Mouse (Mus musculus) hindbrain, embryonic 12.5 days (tissue): ENCODE measurements around the gene Sh3pxd2b. TPM values are rescaled to one million over a fixed set of nuclear protein-coding genes. Genes with fewer than 3 reads are reported as not detected.
"Not testable (repeated sequence)": the region's sequence is repeated elsewhere in the genome, so short reads cannot be mapped to it uniquely, and the experiment has no call there.

Source experiments
- ATAC-seq: fragments of 200-750 bp; cut with Nextera tagmentation; 2 replicates; pipeline ENCODE4 v1.8.0; 2017; ENCODE audit warnings: moderate TSS enrichment; ENCODE audit not compliant: low FRiP score
- H3K27ac ChIP-seq: fragments of 300-500 bp; sonication (generic); 2 replicates; pipeline ENCODE4 v1.5.1; 2016; ENCODE audit warnings: mild to moderate bottlenecking
- H3K27me3 ChIP-seq: fragments of 300-500 bp; sonication (generic); 2 replicates; pipeline ENCODE4 v1.6.1; 2016; ENCODE audit warnings: mild to moderate bottlenecking
- H3K36me3 ChIP-seq: fragments of 300-500 bp; sonication (generic); 2 replicates; pipeline ENCODE4 v1.6.1; 2016; ENCODE audit warnings: mild to moderate bottlenecking
- H3K4me1 ChIP-seq: fragments of 300-500 bp; sonication (generic); 2 replicates; pipeline ENCODE4 v1.6.1; 2016
- H3K4me2 ChIP-seq: fragments of 300-500 bp; sonication (generic); replicated peaks from 2 replicates; pipeline ENCODE4 v1.6.1; 2016; ENCODE audit warnings: mild to moderate bottlenecking
- H3K4me3 ChIP-seq: fragments of 300-500 bp; sonication (generic); 2 replicates; pipeline ENCODE4 v1.5.1; 2016; ENCODE audit warnings: mild to moderate bottlenecking
- H3K9ac ChIP-seq: fragments of 300-500 bp; sonication (generic); 2 replicates; pipeline ENCODE4 v1.6.1; 2016; ENCODE audit warnings: mild to moderate bottlenecking, moderate library complexity
- H3K9me3 ChIP-seq: fragments of 300-500 bp; sonication (generic); replicated peaks from 2 replicates; pipeline ENCODE4 v1.6.1; 2016; ENCODE audit warnings: mild to moderate bottlenecking
- WGBS: fragments of 180-500 bp; shearing (Covaris S2); methylation state at CpG from one replicate; pipeline ENCODE4 v1.1.7; 2016; 5-methylcytosine and 5-hydroxymethylcytosine counted together
- polyA plus RNA-seq: library from polyadenylated mRNA; unstranded; fragments of >200 nt; fragmentation: Nextera tagmentation; extraction: Ambion mirVana; gene quantifications from 2 replicates; pipeline ENCODE4 v1.2.1, GENCODE M21; 2016

The Sh3pxd2b gene
- polyA plus RNA-seq: 29.5 and 31.7 TPM in 2 replicates

- Histone ChIP-seq H3K27ac (peak within 1 kb of the TSS; percentile 85), H3K9me3 (no peaks in the 10 kb centered on the region), H3K27me3 (no peaks in the 10 kb centered on the region), H3K4me1 (peaks cover 26% of the 10 kb centered on the region), H3K4me3 (peak within 1 kb of the TSS; percentile 73), H3K4me2 (peak within 1 kb of the TSS; percentile 85), H3K36me3 (peaks cover 25% of the 10 kb centered on the region), H3K9ac (peak within 1 kb of the TSS; percentile 95)
- WGBS: under 1% methylated on average over 69 of the region's 86 CpGs
- ATAC-seq: peak; percentile 73
Observed at GRCm38 (mm10) chr11:32347607-32348432, at the start of gene Sh3pxd2b. Gene Sh3pxd2b, plus strand, starts transcription at chr11:32347820.

- WGBS: 97% methylated on average over 1 of the region's 1 CpGs
- Histone ChIP-seq H3K9me3 (no peaks in the 10 kb centered on the region), H3K4me2 (no peak overlapping the region), H3K4me3 (no peak overlapping the region), H3K27ac (no peak overlapping the region), H3K4me1 (no peaks in the 10 kb centered on the region), H3K36me3 (no peaks in the 10 kb centered on the region), H3K27me3 (peaks cover 13% of the 10 kb centered on the region), H3K9ac (no peak overlapping the region)
- ATAC-seq: no peak
Observed at GRCm38 (mm10) chr11:32297866-32298531, 49.6 kb upstream of the Sh3pxd2b start.

GRCm38 (mm10) chr11:32298532-32298918, 49.1 kb upstream of the Sh3pxd2b start:
- Histone ChIP-seq H3K36me3 (no peaks in the 10 kb centered on the region), H3K27me3 (peaks cover 13% of the 10 kb centered on the region), H3K4me1 (no peaks in the 10 kb centered on the region), H3K9ac (no peak overlapping the region), H3K27ac (no peak overlapping the region), H3K4me2 (no peak overlapping the region), H3K9me3 (no peaks in the 10 kb centered on the region), H3K4me3 (no peak overlapping the region)
- 92% methylated on average over 2 of the region's 2 CpGs for WGBS
- ATAC-seq: no peak

GRCm38 (mm10) chr11:32299865-32300264, 47.8 kb upstream of the Sh3pxd2b start, which contains the start of gene Hbq1a:
Gene Hbq1a, plus strand, starts transcription at chr11:32300069.
- 11% methylated on average over 16 of the region's 16 CpGs for WGBS
- peak within 1 kb of the TSS; percentile 24 for H3K4me3 ChIP-seq

DNA sequence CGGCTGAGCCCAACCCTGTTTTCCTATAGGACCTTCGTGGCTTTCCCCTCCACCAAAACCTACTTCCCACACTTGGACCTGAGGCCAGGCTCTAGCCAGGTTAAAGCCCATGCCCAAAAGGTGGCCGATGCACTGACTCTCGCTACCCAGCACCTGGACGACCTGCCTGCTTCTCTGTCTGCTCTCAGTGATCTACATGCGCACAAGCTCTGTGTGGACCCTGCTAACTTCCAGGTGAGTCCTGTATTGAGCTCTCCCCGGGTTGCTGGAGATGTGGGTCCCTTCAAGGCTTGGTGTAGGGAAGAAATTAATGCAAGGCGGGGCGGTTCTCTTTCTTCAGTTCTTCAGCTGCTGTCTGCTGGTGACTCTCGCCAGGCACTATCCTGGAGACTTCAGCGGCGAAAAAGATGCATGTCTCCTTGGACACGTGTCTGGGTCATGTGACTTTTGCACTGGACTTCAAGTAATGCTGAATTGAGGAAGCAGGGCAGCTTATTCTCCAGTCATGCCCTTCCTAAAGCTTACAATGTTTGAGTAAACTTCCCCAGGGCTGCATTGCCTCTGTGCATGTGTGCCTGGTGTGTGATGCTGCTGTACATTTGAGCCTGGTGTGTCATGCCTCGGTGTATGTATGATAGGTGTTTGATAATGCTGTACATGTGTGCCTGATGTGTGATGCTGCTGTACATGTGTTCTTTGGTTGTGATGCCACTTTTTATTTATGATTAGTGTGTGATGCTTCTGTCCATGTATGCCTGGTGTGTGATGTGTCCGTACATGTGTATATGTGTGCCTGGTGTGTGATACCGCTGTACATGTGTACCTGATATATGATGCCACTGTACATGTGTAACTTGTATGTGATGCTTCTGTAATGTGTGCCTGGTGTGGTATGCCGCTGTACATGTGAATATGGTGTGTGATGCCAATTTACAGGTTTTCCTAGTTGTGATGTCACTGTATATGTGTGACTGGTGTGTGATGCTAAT, 47.0 kb upstream of the Sh3pxd2b start:
- H3K36me3 ChIP-seq: no peaks in the 10 kb centered on the region
- H3K27ac ChIP-seq: no peak overlapping the region
- H3K9me3 ChIP-seq: no peaks in the 10 kb centered on the region
- WGBS: 55% methylated on average over 14 of the region's 17 CpGs
- H3K4me1 ChIP-seq: no peaks in the 10 kb centered on the region
- H3K9ac ChIP-seq: no peak overlapping the region
- peak overlapping the region; percentile 24 for H3K4me3 ChIP-seq
- peak; percentile 29; the same call in 1 of the 2 replicates for ATAC-seq
- peak overlapping the region; percentile 54 for H3K4me2 ChIP-seq
- peaks cover 13% of the 10 kb centered on the region for H3K27me3 ChIP-seq

More at GRCm38 (mm10) chr11:32299865-32300264, 47.8 kb upstream of the Sh3pxd2b start, which contains the start of gene Hbq1a:
- H3K9ac ChIP-seq, H3K36me3 ChIP-seq, H3K4me1 ChIP-seq, H3K27ac ChIP-seq, H3K9me3 ChIP-seq: not testable (repeated sequence)
- peak within 1 kb of the TSS; percentile 54 for H3K4me2 ChIP-seq
- ATAC-seq: peak; percentile 71
- H3K27me3 ChIP-seq: peaks cover 13% of the 10 kb centered on the region

GRCm38 (mm10) chr11:32301506-32301905, 46.1 kb upstream of the Sh3pxd2b start:
- no peak for ATAC-seq
- Histone ChIP-seq H3K9ac (no peak overlapping the region), H3K4me1 (no peaks in the 10 kb centered on the region), H3K27me3 (peaks cover 13% of the 10 kb centered on the region), H3K4me3 (no peak overlapping the region), H3K9me3 (no peaks in the 10 kb centered on the region), H3K27ac (no peak overlapping the region), H3K4me2 (no peak overlapping the region), H3K36me3 (no peaks in the 10 kb centered on the region)
- 77% methylated on average over 1 of the region's 1 CpGs for WGBS

DNA sequence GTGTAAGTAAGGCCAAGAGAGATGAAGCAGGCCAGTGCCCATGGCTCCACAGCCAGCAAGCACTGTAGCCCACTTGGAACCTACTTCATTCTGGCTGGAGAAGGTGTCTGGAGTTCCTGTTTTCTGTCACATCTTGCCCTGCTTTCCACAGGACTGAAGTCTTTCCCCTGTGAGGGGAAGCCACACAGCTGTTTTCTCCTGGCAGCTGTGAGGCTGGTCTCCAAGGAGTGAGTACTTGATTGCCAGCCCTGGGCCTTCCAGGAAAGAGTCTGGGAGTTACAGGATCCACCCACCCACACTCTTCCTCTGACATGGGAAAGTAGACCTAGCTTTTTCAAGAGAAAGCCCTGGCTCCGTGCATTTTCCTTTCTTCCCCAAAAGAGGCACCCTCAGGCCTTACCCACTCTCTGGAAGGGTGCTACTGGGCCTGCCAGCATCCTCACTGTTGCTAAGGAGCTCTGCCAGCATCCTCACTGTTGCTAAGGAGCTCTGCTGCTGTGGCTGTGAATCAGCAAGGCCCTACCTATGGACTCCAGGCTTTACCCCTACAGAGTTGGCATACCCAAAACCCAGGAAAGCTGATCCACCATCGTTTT, 44.7 kb upstream of the Sh3pxd2b start:
- Histone ChIP-seq H3K4me2 (no peak overlapping the region), H3K36me3 (no peaks in the 10 kb centered on the region), H3K4me1 (peaks cover 2% of the 10 kb centered on the region; the same call in 1 of the 2 replicates), H3K4me3 (no peak overlapping the region), H3K9me3 (no peaks in the 10 kb centered on the region), H3K27ac (no peak overlapping the region), H3K9ac (no peak overlapping the region), H3K27me3 (peaks cover 13% of the 10 kb centered on the region)
- ATAC-seq: no peak
- 52% methylated on average over 2 of the region's 2 CpGs for WGBS

DNA sequence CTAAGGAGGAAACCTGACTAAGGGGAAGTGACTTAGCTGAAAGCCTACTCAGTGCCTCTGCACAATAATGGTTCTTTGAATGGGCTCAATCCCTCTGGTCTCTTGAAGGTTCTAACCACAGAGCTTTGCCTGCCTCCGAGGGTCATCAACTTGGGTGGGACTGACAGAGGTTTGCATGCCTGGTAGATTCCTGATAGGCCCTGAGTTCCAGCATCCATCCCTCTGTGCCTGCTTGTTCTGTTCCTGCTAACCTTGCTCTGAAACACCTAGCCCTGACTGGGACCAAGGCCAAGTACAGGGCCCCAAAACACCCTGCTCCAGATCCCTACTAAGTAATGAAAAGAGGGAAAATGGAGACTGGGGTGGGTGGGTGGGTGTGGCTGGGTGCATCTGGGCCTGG, 44.2 kb upstream of the Sh3pxd2b start:
- WGBS: 94% methylated on average over 1 of the region's 1 CpGs
- H3K9ac ChIP-seq: no peak overlapping the region
- no peaks in the 10 kb centered on the region for H3K36me3 ChIP-seq
- H3K4me2 ChIP-seq: no peak overlapping the region
- no peaks in the 10 kb centered on the region for H3K9me3 ChIP-seq
- ATAC-seq: no peak
- H3K4me1 ChIP-seq: peaks cover 4% of the 10 kb centered on the region; the same call in 1 of the 2 replicates
- H3K27me3 ChIP-seq: peaks cover 13% of the 10 kb centered on the region
- H3K4me3 ChIP-seq: no peak overlapping the region
- H3K27ac ChIP-seq: no peak overlapping the region

DNA sequence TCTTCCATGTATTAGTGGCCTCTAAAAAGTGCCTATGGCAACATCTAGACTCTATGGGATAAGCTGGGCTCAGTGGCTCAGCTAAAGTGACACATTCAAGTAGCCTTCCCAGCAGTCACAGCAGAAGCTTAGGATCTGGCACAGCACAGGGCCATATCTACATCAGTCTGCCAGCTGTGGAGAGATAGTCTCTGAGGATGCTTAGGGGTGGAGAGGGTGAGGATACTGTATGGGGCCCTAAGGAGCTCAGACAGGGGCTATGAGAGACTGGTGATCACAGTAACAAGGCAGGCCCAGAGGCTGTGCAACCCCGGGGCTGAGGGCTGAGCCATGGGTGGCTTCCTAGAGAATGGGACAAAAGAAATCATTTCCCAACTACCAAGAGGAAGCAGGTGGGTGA, 40.6 kb upstream of the Sh3pxd2b start:
- no peak overlapping the region for H3K4me3 ChIP-seq
- no peak overlapping the region for H3K27ac ChIP-seq
- H3K27me3 ChIP-seq: no peaks in the 10 kb centered on the region
- no peak overlapping the region for H3K4me2 ChIP-seq
- no peaks in the 10 kb centered on the region for H3K36me3 ChIP-seq
- WGBS: 63% methylated on average over 1 of the region's 1 CpGs
- ATAC-seq: no peak
- H3K4me1 ChIP-seq: peaks cover 7% of the 10 kb centered on the region; the same call in 1 of the 2 replicates
- H3K9ac ChIP-seq: no peak overlapping the region
- H3K9me3 ChIP-seq: no peaks in the 10 kb centered on the region

GRCm38 (mm10) chr11:32309446-32309845, 38.2 kb upstream of the Sh3pxd2b start:
- peaks cover 7% of the 10 kb centered on the region; the same call in 1 of the 2 replicates for H3K4me1 ChIP-seq
- no peak for ATAC-seq
- no peaks in the 10 kb centered on the region for H3K9me3 ChIP-seq
- no peak overlapping the region for H3K4me2 ChIP-seq
- WGBS: 36% methylated on average over 4 of the region's 4 CpGs
- H3K27ac ChIP-seq: no peak overlapping the region
- H3K9ac ChIP-seq: no peak overlapping the region
- H3K27me3 ChIP-seq: no peaks in the 10 kb centered on the region
- no peak overlapping the region for H3K4me3 ChIP-seq
- no peaks in the 10 kb centered on the region for H3K36me3 ChIP-seq

GRCm38 (mm10) chr11:32309928-32310327, 37.7 kb upstream of the Sh3pxd2b start:
- Histone ChIP-seq H3K4me3 (no peak overlapping the region), H3K4me2 (no peak overlapping the region), H3K4me1 (peaks cover 7% of the 10 kb centered on the region; the same call in 1 of the 2 replicates), H3K27ac (no peak overlapping the region), H3K27me3 (no peaks in the 10 kb centered on the region), H3K9ac (no peak overlapping the region), H3K36me3 (no peaks in the 10 kb centered on the region), H3K9me3 (no peaks in the 10 kb centered on the region)
- no peak for ATAC-seq
- 68% methylated on average over 3 of the region's 3 CpGs for WGBS
